Mouse (Mus musculus) lung, adult 2 months (tissue): ENCODE measurements at regions not wholly inside any gene's neighbourhood (a gene's known extent, or its start where the extent isn't known, plus 50 kb on each side); places are given as distances from the start of the nearest gene placed in this dataset.

Experiments used
- CTCF ChIP-seq: fragments of 200-500 bp; IDR thresholded peaks from 2 replicates; pipeline ENCODE4 v1.5.1; 2011; ENCODE audit warnings: mild to moderate bottlenecking, low read length, control low read depth; ENCODE audit not compliant: insufficient read depth
- POLR2A ChIP-seq: fragments of 200-500 bp; IDR thresholded peaks from 2 replicates; pipeline ENCODE4 v1.6.1; 2011; ENCODE audit warnings: low read depth, mild to moderate bottlenecking, control low read depth, low read length, borderline replicate concordance; ENCODE audit errors: extremely low read depth

GRCm38 (mm10) chr12:12620316-12620715 lies 321.4 kb downstream of the Mycn start:
- TF ChIP-seq CTCF = no peak
- TF ChIP-seq POLR2A = no peak
